ENCODE assay signal across 8 mouse cellular contexts in genomic region chr5:102070788-102071187, GRCm38 (mm10). TPM values are rescaled to one million over a fixed set of nuclear protein-coding genes. Genes with fewer than 3 reads are reported as not detected.
DNase-seq lines count a peak whose midpoint lies in the region; ATAC-seq and TF ChIP-seq lines count a peak whose summit lies in the region.

No protein-coding gene starts in this region.

- H3K27me3 ChIP-seq in ES-Bruce4 (ENCODE audit: control insufficient read depth, insufficient read depth, low read length, poor library complexity, severe bottlenecking): no peaks in the 10 kb centered on the region
- no peaks in the 10 kb centered on the region for H3K27me3 ChIP-seq in hindbrain, embryonic 13.5 days
- no peaks in the 10 kb centered on the region for H3K27me3 ChIP-seq in midbrain, embryonic 10.5 days (ENCODE audit: low read depth, poor library complexity, severe bottlenecking)

- intact Hi-C loops in gastrocnemius, postnatal 14 days (cut with DNase I; ENCODE audit: low total_unique reads): no loop called here

- WGBS in hindbrain, embryonic 13.5 days: 40% methylated on average over 4 of the region's 4 CpGs
- WGBS in midbrain, embryonic 10.5 days: 32% methylated on average over 4 of the region's 4 CpGs

- peaks cover 3% of the 10 kb centered on the region for H3K4me1 ChIP-seq in ES-Bruce4 (ENCODE audit: control insufficient read depth, insufficient read depth, low read length)
- H3K4me1 ChIP-seq in hindbrain, embryonic 13.5 days (replicated peaks): peaks cover 39% of the 10 kb centered on the region
- peaks cover 57% of the 10 kb centered on the region for H3K4me1 ChIP-seq in midbrain, embryonic 10.5 days

- no peaks in the 10 kb centered on the region for H3K36me3 ChIP-seq in ES-Bruce4 (ENCODE audit: control insufficient read depth, insufficient read depth, low read length, poor library complexity, severe bottlenecking)
- no peaks in the 10 kb centered on the region for H3K36me3 ChIP-seq in hindbrain, embryonic 13.5 days
- H3K36me3 ChIP-seq in midbrain, embryonic 10.5 days: peaks cover 21% of the 10 kb centered on the region

- peak; percentile 62 for DNase-seq in cerebellum, adult 9-11 months
- DNase-seq in cerebellum, postnatal 14 days: no peak
- DNase-seq in midbrain, embryonic 10.5 days (ENCODE audit: low spot score): no peak
- no peak for DNase-seq in layer of hippocampus, adult 8-10 months (ENCODE audit: low spot score in 2 of 2)
- DNase-seq in frontal cortex, postnatal 25 days (ENCODE audit: low spot score in 2 of 2): no peak
- no peak for DNase-seq in gastrocnemius, postnatal 14 days

- no peak for ATAC-seq in hindbrain, embryonic 13.5 days (ENCODE audit: low FRiP score)

- TF ChIP-seq EP300 in ES-Bruce4 (IDR thresholded peaks at IDR 0.05; ENCODE audit: insufficient read depth, low read depth, low read length): 0 out of 2 replicates have a peak, but pooled peaks have one; percentile 19

- TF ChIP-seq CTCF in ES-Bruce4 (IDR thresholded peaks at IDR 0.05; ENCODE audit: low read depth, low read length): no peak

- H3K9ac ChIP-seq in ES-Bruce4 (ENCODE audit: low read depth, poor library complexity, severe bottlenecking): peak overlapping the region; percentile 84
- H3K9ac ChIP-seq in hindbrain, embryonic 13.5 days: peak overlapping the region; percentile 99

- no peaks in the 10 kb centered on the region for H3K9me3 ChIP-seq in ES-Bruce4 (replicated peaks; ENCODE audit: control insufficient read depth, insufficient read depth, low read length, poor library complexity, severe bottlenecking)
- no peaks in the 10 kb centered on the region for H3K9me3 ChIP-seq in hindbrain, embryonic 13.5 days
- no peaks in the 10 kb centered on the region for H3K9me3 ChIP-seq in midbrain, embryonic 10.5 days (replicated peaks)

- no peak for TF ChIP-seq POLR2A in ES-Bruce4 (IDR thresholded peaks at IDR 0.05; ENCODE audit: insufficient read depth, low read length)

- H3K4me2 ChIP-seq in hindbrain, embryonic 13.5 days: peak overlapping the region; percentile 73

- no peak overlapping the region for H3K4me3 ChIP-seq in ES-Bruce4 (ENCODE audit: low read depth, low read length)
- peak overlapping the region; percentile 85 for H3K4me3 ChIP-seq in hindbrain, embryonic 13.5 days
- H3K4me3 ChIP-seq in midbrain, embryonic 10.5 days: peak overlapping the region; percentile 95

- no peak overlapping the region for H3K27ac ChIP-seq in ES-Bruce4 (ENCODE audit: insufficient read depth, low read length)
- peak overlapping the region; percentile 99 for H3K27ac ChIP-seq in hindbrain, embryonic 13.5 days
- peak overlapping the region; percentile 100; the same call in 1 of the 2 replicates for H3K27ac ChIP-seq in midbrain, embryonic 10.5 days (replicated peaks)

RNA-seq across cellular contexts. Expression of gene Wdfy3, which starts 1.1 kb away (rescaled TPM):
- 20.2 TPM in 2 replicates for polyA plus RNA-seq in ES-Bruce4 (2011; ENCODE audit: insufficient read depth, insufficient read length, low read depth, missing spikeins)
- polyA plus RNA-seq in hindbrain, embryonic 13.5 days (2015; fragmentation: Nextera tagmentation; extraction: Ambion mirVana): 29.1 and 30.0 TPM in 2 replicates
- 18.2 and 22.7 TPM in 2 replicates for polyA plus RNA-seq in midbrain, embryonic 10.5 days (2016; fragmentation: Nextera tagmentation; extraction: Ambion mirVana)
- total RNA-seq in layer of hippocampus, adult 8-10 months (2022): 100 to 1,000 TPM; 111 to 138 (median 122) TPM
- total RNA-seq in gastrocnemius, postnatal 14 days (2021): 10 to 100 TPM; 21.5 to 23.0 TPM
